Mouse (Mus musculus) frontal cortex, postnatal 10 days (tissue): ENCODE measurements around the gene Prr22.
A peak's percentile ranks its signal among the peaks of the same experiment; 100 is the strongest.

Experiments used
- DNase-seq, 2 experiments: peaks; one replicate each; pipeline ENCODE4 v3.0.0; 2022; ENCODE audit warnings: low spot score in 2 of 2, mixed read lengths in 1 of 2

The Prr22 gene

DNA sequence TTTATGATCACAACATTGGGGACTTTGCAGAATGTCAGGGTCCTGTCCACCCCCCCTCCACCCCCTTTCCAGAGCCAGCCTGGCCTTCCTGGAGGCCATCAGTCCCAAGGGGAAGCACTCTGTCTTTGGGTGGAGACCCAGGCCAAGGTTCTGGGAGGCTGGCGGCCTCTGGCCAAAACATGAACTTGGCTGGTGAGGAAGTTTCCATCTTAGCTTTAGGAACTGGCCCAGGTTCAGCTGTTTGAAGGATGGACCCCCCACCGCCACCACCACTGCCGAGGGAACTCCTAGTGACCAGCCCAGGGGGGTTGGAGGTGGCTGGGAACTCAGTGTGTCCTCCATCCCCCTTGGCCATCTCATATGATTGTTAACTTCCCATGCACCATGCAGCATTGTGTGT, 9.0 kb upstream of the Prr22 start:
- DNase-seq: no peak

DNA sequence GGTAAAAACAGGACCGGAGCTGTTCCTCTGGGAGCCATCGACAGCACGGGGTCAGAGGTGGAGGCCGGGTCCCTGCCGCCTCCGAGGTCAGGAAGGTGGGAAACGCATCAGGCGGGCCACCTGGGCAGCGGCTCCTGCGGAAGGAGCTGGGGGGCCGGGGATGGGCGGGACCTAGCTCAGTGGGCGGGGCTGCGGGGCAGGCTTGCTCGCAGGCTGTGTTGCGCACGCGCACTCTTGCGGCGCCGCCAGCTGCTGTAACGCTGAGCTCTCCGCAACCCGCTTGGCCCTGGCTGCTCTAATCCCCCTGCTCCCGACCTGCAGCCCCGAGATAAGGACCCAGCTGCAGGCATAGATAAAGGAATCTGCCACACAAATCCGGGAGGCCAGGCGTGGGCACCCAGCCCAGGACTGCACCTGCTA, 8.0 kb upstream of the Prr22 start:
- DNase-seq: peak; percentile 75 to 84

DNA sequence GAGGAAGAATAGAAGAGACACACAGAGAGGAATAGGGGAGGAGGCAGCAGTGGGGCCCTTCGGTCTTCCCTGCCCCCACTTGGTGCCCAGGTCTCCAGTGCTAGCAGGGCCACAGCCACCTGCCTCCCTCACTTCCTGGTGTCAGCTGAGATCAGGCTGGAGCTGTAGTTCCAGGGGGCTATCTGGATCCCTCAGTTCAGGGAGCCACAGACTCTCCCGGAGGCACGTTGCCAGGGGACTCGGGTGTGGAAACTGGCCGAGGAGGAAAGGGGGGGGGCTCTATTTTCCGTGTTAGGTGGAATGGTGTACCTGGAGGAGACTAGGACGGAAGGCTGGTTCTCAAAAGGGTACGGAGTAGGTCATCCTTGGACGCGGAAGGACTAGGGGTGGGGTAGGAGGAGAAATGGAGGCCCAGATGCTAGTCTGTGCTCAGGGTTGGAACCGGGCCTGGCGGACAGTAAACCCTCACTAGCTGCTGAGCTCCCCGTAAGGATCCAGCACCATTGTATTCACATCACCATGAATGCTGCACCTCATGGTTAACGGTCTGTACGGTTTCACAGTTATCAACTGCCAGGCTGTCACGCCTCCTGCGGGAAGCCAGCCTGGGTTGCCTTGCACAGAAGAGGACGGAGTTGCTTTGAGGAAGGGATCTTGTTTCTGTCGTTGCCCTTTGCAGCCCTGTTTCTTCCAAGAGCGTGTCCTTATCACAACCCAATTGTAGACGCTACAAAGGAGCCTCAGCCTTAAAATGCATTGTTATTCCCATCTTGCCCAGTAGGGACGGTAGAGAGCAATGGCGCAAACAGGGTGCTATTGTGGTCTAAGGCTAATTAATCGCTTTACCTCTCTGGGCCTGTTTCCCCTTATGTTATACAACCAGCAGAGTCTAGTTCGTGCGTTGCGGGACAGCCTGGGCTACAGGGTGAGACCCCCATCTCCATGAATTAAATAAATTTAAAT, 7.0 kb upstream of the Prr22 start:
- no peak for DNase-seq

DNA sequence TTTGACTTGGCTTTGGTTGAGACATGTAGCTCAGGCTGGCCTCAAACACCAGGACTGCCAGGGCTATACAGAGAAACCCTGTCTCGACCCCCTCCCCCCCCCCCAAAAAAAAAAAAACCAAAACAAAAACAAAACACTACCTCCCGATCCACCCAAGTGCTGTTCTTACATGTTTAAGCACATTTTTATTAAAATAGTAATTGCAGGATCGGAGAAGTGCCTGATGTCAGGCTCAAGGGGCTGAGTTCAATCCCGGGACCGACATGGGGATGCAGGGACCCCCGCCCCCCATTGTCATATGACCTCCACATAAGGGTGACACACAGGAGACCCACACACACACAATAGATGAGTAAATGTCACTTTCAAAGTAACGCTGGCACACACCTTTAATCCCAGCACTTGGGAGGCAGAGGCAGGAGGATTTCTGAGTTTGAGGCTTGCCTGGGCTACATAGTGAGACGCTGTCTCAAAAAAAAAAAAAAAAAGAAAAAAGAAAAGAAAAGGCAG, 6.3 kb upstream of the Prr22 start:
- DNase-seq: no peak

DNA sequence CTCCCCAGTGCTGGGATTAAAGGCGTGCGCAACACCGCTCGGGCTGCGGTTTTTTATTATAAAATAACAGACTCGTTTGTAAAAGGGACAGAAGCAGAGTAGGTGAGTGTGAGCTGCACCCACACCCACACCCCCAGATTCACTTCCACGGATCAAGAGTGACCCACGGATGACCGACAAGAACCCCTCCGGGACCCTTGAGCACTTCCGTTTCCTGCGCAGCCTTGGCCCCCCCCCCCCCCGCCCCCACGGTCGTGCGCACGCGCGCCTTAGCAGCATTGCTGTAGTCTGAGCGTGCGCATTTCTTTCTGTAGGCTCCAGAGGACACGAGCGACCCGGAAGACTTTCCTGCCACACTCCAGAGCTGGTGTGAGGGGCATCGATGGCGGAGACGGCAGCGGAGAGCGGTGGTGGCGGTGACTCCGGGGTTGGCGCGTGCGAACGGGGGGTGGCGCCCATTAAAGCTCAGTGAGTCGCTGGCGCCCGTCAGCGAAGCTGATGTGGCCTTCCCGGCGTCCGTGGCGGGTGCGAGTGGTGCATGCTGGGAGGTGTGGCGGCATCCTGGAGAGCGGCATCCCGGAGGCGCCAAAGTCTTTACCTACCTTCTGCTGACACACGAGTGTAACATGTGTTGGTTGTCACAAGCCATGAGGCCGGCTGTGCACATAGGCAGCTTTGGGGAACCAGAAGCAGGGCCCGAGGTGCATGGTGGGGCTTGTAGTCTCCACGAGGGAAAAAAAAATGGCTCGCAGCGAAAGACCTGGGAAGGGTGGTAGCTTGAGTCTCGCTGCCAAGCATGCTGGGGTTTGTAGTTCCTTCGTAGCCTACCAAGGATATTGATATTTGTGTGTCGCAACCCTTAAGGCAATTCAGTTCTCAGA, 5.3 kb upstream of the Prr22 start, which contains the start of gene Dus3l:
Dus3l (plus strand) TSS at position 284 of the 881 bp plus-strand sequence.
- peak; percentile 83 to 87 for DNase-seq

DNA sequence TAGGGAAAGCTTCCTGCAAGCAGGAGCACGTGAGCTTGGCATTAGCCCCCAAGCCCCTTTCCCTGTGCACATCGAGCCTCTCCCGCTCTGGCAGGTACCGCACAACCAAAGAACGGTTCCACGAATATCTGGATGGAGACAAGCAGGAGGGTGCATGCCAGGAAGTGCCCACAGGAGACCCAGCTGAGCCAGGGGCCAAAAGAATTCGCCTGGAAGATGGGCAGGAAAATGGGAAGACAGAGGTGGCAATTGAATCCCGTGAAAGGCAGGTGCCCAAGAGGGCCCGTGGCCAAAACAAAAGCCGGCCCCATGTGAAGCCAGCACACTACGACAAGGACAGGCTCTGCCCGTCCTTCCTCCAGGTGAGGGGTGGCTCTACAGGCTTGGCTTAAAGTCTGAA, 4.6 kb upstream of the Prr22 start:
- no peak for DNase-seq

DNA sequence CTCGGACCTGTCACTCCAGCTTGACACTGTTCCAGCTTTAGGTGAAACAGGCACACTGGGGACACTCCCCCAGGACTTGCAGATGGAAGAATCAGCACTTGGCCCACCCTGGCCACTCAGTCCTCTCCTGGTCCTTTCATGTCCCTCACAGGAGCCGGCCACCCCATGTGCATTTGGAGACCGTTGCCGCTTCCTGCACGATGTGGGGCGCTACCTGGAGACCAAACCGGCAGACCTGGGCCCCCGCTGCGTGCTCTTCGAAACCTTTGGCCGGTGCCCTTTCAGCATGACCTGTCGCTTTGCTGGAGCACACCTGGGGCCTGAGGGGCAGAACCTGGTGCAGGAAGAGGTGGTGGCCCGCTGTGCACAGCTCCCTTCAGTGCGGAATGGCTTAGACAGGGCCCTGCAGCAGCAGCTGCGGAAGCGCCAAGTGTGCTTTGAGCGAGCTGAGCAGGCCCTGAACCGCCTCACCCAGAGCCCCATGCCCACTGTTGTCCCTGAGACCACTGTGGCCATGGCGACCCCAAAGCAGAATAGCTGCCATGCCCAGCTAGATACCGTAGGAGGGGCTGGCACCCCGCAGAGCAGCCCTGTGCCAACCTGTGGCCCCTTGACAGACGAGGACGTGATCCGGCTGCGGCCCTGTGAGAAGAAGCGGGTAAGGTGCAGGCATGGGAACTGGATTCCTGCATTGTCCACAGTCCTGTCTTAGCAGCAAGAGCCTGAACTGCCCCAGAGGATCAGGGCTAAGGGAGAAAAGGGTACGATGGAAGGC, 3.2 kb upstream of the Prr22 start:
- no peak for DNase-seq

DNA sequence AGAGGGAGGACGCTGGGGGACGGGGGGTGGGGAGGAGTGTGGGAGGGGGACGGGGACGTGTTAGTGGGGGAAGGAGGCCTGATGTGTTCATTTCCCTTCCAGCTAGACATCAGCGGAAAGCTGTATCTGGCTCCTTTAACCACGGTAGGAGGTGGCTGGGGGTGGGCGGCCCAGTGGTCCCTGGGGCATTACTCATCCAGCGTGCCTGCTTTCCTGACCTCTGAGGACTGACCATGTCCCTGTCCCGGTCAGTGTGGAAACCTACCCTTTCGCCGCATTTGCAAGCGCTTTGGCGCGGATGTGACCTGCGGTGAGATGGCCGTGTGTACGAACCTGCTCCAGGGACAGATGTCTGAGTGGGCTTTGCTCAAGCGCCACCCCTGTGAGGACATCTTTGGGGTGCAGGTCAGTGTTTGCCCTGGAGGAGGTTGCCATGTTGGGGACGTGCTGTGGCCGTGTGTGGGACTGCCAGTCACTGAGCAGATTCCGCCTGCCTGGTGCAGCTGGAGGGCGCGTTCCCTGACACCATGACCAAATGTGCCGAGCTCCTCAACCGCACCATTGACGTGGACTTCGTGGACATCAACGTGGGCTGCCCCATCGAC, 2.4 kb upstream of the Prr22 start:
- DNase-seq: no peak

DNA sequence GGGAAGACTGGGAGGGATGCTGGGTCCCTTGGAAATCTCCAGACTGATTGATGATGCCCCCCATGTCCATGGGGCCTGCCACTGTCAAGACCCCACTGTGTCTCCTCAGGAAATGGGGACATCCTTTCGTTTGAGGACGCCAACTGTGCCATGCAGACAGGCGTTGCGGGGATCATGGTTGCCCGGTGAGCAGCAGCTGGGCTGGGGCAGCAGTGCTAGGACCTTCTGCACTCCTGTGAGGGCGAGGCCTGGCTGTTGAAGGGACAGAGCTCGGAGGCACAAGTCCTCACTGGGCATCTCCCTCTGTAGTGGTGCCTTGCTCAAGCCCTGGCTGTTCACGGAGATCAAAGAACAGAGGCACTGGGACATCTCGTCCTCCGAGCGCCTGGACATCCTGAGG, 1.1 kb upstream of the Prr22 start:
- DNase-seq: no peak

DNA sequence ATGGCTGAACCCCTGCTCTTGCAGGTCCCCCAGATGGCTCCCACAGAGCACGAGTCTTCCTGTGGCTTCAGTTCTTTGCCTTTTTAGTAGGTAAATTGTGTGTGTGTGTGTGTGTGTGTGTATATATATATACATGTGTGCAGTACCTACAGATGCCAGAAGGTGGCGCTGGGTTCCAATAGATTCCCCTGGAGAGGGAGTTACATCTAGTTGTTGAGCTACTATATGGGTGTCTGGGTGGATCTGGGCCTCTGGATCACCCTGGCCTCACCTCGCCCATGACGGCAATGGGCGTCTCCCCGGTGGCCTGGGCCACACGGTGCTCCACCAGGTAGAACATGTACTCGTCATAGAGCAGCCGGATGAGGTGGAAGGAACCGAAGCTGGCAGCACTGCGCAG, 7.5 kb downstream of the Prr22 start:
- no peak for DNase-seq

DNA sequence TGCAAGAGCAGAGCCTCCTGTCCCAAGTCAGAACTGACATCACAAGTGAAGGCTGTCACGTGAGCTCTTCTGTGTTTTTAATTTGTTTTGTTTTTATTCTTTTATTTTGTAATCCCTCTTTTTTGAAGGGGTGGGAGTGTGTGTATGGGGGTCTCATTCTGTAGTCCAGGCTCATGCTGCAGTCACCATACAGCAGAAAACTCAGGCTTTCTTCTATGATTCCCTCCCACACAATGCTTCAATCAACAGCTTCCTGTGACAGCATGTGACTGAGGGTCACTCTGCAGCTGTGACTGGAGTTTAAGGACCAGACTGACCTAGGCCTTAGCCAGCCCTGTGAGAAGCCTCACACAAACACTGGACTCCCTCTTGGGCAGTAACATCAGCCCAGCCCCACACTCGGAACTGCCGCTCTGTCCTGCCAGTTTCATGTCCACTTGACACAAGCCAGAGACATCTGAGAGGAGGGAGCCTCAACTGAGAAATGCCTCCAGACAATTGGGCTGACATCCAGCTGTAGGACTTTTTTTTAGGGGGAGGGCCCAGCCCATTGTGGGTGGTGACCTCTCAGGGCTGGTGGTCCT, 8.8 kb downstream of the Prr22 start:
- no peak for DNase-seq

DNA sequence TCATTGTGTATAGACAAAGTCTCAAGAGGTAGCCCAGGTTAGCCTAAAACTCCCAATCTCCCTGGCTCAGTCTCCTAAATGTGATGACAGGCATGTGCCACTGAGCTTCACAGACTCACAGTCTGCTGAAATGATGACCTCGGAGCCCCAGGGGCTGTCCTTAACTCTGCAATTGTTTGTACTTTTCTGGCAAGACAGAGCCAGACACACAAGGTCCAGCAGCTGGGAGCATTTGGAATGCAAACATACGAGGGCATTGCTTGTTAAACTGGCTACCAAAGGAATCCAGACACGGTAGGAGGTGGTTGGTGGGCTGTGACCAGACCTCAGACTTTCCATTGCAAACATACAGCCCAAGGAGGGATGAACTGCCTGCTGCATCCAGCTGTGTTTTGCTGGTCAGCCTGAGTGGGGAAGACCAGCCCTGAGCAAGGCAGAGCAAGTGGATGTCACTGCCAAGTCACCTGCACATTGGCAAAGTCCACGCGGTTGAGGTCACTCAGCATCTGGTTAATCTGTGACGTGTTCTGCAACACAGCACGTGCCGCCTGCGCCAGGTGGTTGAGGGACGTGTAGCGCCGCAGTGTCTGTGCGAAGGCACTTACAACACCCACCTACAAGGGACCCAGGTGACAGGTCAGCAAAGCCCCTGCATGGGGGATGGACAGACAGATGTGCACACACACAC, 10.4 kb downstream of the Prr22 start:
- DNase-seq: no peak

DNA sequence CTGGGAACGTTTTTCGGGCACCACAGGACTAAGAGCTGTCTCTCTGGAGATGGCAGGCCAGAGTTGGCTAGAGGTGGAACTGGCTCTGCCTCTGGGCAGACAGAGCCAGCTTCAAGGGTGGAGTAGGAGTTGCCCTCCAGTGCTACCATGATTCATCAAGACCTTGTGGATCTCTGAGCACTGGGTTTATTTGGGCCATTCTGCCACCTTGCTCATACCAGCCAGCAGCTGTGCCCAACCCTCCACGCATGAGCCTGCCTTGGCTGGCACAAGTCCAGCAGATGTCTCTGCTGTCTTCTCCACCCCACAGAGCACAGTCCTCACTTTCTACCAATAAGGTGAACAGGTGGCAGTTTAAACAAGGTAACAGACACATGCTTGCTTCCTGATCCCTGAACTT, 18.8 kb downstream of the Prr22 start:
- DNase-seq: no peak

DNA sequence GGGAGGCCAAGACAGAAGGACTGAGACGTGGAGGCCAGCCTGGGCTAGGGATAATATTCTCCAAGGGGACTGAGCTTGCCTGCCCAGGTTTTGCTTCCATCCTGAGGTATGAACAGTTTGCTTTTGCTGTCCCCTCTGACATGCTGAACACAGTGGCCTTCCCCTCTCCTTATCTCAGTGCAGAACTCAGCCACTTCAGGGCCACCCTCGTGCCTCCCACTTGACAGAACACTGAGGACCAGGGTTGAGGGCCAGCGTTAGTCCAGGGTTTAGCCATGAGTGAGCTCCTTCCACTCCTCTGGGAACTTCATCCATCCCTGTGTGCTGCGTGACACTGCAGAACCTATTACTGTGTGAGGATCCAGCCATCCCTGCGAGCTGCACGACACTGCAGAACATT, 19.2 kb downstream of the Prr22 start:
- DNase-seq: no peak

DNA sequence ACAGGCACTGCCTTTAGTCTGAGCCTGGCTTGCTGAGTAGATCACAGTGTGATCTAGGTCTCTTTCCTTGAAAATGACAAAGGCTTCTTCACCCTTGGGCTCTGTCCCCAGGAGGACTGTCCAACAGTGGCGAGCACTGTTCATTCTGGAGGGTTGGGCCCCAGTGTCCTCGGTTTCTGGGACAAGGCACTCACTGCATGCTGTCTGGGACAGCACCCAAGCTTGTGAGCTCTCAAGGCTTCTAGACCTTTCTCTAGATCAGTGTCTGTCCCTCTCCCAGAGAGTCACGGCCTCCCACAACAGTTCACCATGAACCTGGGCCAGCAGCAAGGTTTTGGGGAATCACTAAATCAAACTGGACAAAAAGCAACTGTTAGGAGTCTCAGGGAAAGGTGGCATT, 22.5 kb downstream of the Prr22 start:
- no peak for DNase-seq

DNA sequence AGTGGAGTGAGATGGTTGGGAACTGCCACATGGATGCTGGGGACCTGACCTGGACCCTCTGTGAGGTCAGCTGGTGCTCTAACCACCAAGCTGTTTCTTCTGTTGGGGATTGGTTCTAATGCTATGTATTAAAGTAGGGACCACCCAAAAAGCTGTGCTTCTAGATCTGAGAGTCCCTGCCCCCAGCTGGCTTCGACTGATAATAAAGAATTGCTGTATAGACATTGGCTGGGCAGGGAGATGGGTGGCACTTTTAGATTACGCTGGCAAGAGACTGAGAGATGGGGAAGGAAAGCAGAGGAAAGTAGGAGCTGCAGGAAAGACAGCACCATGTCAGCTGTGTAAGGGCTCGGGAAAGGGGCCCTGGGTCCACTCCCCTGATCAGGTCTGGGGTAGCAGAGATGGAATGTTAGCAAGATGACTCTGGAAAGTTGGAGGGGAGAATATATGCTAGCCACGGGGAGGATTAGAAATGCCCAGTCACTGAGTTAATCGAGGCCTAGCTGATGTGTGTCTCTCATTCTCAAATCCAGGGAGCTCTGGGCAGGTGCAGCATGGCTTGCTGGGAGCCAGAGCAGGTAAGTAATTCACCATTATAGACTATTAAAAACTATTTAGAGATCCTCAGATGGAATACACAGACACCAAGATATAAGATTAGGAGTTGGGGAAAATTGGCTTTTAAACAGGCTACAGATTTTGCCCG, 23.7 kb downstream of the Prr22 start:
- DNase-seq: no peak

DNA sequence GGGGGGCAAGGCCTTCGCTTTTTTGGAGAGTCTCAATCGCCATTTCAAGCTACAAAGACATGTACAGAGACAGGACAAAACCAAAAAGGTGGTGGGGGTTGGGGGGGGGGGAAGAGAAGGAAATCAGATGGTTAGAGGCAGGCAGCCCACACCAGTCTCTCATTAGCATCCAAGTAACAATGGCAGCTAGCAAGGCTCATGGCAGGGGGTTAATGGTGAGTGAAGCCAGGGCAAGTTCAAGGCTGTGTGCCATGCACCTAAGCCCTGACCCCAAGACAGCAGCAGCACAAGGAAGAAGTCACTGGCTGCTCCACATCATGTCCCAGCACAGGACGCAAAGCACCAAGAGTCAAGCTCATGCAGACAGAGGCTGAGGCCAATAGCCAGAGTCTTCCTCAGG, 29.2 kb downstream of the Prr22 start:
- DNase-seq: no peak

DNA sequence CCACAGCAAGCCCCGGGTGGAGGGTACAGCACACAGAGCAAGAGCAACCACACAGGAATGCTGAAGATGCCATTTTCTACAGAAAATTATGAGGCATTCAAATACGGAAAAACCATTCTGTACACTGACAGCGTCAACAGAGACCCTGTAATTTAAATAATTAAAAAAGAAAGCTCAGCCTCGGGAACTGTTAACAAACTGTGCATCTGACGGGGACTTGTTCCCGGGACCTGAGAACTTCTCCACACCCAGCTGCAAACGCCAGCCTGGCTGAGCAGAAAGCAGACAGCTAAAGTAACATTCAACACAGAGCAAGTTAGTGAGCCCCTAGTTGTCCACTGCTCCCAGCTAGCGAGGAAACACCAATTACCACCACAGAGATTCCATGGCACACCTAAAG, 32.0 kb downstream of the Prr22 start:
- no peak for DNase-seq

DNA sequence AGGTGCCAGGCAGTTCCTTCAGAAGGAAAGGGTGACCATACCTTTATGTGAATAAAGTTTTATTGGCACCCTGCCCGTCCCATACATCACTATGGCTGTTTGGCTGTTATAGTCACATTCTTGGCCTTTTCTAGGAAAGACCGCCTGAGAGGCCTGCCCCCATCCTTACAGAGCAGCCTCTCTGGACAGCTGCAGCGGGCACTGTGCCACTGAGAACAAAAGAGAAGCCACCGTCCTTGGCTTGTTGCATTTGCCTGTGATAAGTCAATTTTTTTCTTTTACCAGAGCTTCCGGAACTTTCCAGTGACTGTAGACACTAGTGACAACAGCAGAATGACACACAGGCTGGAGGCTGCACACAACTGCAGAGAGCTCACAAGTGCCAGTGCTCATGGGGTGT, 34.9 kb downstream of the Prr22 start:
- no peak for DNase-seq

DNA sequence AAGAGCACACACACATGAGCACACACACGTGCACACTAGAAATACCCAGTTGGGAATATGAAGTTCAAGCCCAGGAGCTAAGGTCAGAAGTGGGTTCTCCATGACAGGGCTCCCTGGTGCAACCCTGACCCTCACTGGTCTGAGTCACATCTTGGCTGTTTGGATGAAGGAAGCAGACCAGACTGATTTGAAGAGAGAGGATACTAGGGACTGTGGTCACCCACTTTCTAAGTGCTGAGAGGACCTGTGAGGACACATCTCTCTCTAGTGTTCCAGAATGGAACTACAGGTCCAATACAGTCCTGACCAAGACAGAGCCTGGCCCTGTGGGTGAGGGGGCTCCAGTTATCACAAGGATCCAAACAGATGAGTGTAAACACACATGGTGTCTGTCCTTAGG, 35.7 kb downstream of the Prr22 start:
- no peak for DNase-seq
